Mouse (Mus musculus): ENCODE measurements around the gene Ush1c.

Ush1c gene

GRCm38 (mm10) chr7:46238346-46238745 lies at the start of gene Ush1c:
Gene Ush1c (minus strand): TSS chr7:46238503.
- no peak for DNase-seq (ENCODE audit: low read depth, low spot score)

- no peak for DNase-seq (ENCODE audit: low read depth, low spot score)
These were observed 48.7 kb upstream of the Ush1c start for GRCm38 (mm10) chr7:46287051-46287450.

- DNase-seq (ENCODE audit: low read depth, low spot score): no peak
These were observed 48.1 kb upstream of the Ush1c start for GRCm38 (mm10) chr7:46286391-46286790.

GRCm38 (mm10) chr7:46285161-46285839 lies 47.0 kb upstream of the Ush1c start:
- no peak for DNase-seq (ENCODE audit: low read depth, low spot score)

GRCm38 (mm10) chr7:46283681-46284080 lies 45.4 kb upstream of the Ush1c start:
- no peak for DNase-seq (ENCODE audit: low read depth, low spot score)

GRCm38 (mm10) chr7:46282276-46282675 lies 44.0 kb upstream of the Ush1c start:
- DNase-seq (ENCODE audit: low read depth, low spot score): no peak

- DNase-seq (ENCODE audit: low read depth, low spot score): no peak
These were observed 42.6 kb upstream of the Ush1c start for GRCm38 (mm10) chr7:46280896-46281295.

GRCm38 (mm10) chr7:46279946-46280345 lies 41.6 kb upstream of the Ush1c start:
- peak; percentile 6 for DNase-seq (ENCODE audit: low read depth, low spot score)

- DNase-seq (ENCODE audit: low read depth, low spot score): no peak
These were observed 37.9 kb upstream of the Ush1c start for GRCm38 (mm10) chr7:46276156-46276555.

GRCm38 (mm10) chr7:46251841-46252240 lies 13.5 kb upstream of the Ush1c start:
- no peak for DNase-seq (ENCODE audit: low read depth, low spot score)

- no peak for DNase-seq (ENCODE audit: low read depth, low spot score)
These were observed 9.3 kb upstream of the Ush1c start for GRCm38 (mm10) chr7:46247606-46248005.

- DNase-seq (ENCODE audit: low read depth, low spot score): no peak
These were observed 8.6 kb upstream of the Ush1c start for GRCm38 (mm10) chr7:46246876-46247275.

GRCm38 (mm10) chr7:46240696-46241095 lies 2.4 kb upstream of the Ush1c start, which contains the start of gene Otog:
Gene Otog (plus strand): TSS chr7:46240987.
- no peak for DNase-seq (ENCODE audit: low read depth, low spot score)

- no peak for DNase-seq (ENCODE audit: low read depth, low spot score)
These were observed 1.8 kb upstream of the Ush1c start for GRCm38 (mm10) chr7:46240091-46240490.

GRCm38 (mm10) chr7:46237192-46237591 lies 1.1 kb downstream of the Ush1c start:
- DNase-seq (ENCODE audit: low read depth, low spot score): no peak

GRCm38 (mm10) chr7:46236363-46236762 lies 1.9 kb downstream of the Ush1c start:
- no peak for DNase-seq (ENCODE audit: low read depth, low spot score)

GRCm38 (mm10) chr7:46235948-46236347 lies 2.4 kb downstream of the Ush1c start:
- DNase-seq (ENCODE audit: low read depth, low spot score): no peak

- no peak for DNase-seq (ENCODE audit: low read depth, low spot score)
These were observed 11.4 kb downstream of the Ush1c start for GRCm38 (mm10) chr7:46226936-46227335.

- no peak for DNase-seq (ENCODE audit: low read depth, low spot score)
These were observed 12.1 kb downstream of the Ush1c start for GRCm38 (mm10) chr7:46226253-46226652.

- DNase-seq (ENCODE audit: low read depth, low spot score): no peak
These were observed 17.6 kb downstream of the Ush1c start for GRCm38 (mm10) chr7:46220591-46221129.

GRCm38 (mm10) chr7:46218415-46218814 lies 19.9 kb downstream of the Ush1c start:
- peak; percentile 13 for DNase-seq (ENCODE audit: low read depth, low spot score)

- no peak for DNase-seq (ENCODE audit: low read depth, low spot score)
These were observed 21.8 kb downstream of the Ush1c start for GRCm38 (mm10) chr7:46216481-46216880.

- DNase-seq (ENCODE audit: low read depth, low spot score): no peak
These were observed 28.0 kb downstream of the Ush1c start for GRCm38 (mm10) chr7:46210276-46210675.

GRCm38 (mm10) chr7:46208131-46208530 lies 30.2 kb downstream of the Ush1c start:
- DNase-seq (ENCODE audit: low read depth, low spot score): no peak
